Mouse (Mus musculus) liver, postnatal 0 days (tissue): ENCODE results near the gene Mto1.
A peak's percentile ranks its signal among the peaks of the same experiment; 100 is the strongest.

Source experiments
- CTCF ChIP-seq: sonication (generic); IDR thresholded peaks from 2 replicates; pipeline ENCODE4 v1.5.1; 2016; ENCODE audit warnings: antibody characterized with exemption, low read depth
- EP300 ChIP-seq: IDR thresholded peaks from 2 replicates; pipeline ENCODE4 v1.6.1; 2016; ENCODE audit warnings: antibody characterized with exemption, low read depth, mild to moderate bottlenecking

GRCm38 (mm10) chr9:78521689-78522088 is 73.7 kb downstream of the Mto1 start:
- TF ChIP-seq CTCF (peak; percentile 71), EP300 (no peak)
